Mouse (Mus musculus) embryonic facial prominence, embryonic 15.5 days (tissue): Measurements from ENCODE around the gene Crmp1. TPM values are rescaled to one million over a fixed set of nuclear protein-coding genes. Genes with fewer than 3 reads are reported as not detected.

Experiments
- ATAC-seq: fragments of 200-750 bp; cut with Nextera tagmentation; 2 replicates; pipeline ENCODE4 v1.8.0; 2017; ENCODE audit warnings: low read depth, moderate TSS enrichment; ENCODE audit not compliant: insufficient number of reproducible peaks, low FRiP score, low TSS enrichment
- H3K27ac ChIP-seq: fragments of 300-500 bp; sonication (generic); replicated peaks from 2 replicates; pipeline ENCODE4 v1.5.1; 2015; ENCODE audit warnings: mild to moderate bottlenecking, inconsistent platforms
- H3K27me3 ChIP-seq: fragments of 300-500 bp; sonication (generic); 2 replicates; pipeline ENCODE4 v1.6.1; 2015; ENCODE audit warnings: inconsistent platforms
- H3K36me3 ChIP-seq: fragments of 300-500 bp; sonication (generic); 2 replicates; pipeline ENCODE4 v1.6.1; 2015; ENCODE audit warnings: mild to moderate bottlenecking, inconsistent platforms
- H3K4me1 ChIP-seq: fragments of 300-500 bp; sonication (generic); 2 replicates; pipeline ENCODE4 v1.6.1; 2015; ENCODE audit warnings: inconsistent platforms
- H3K4me2 ChIP-seq: fragments of 300-500 bp; sonication (generic); replicated peaks from 2 replicates; pipeline ENCODE4 v1.6.1; 2015; ENCODE audit warnings: mild to moderate bottlenecking, inconsistent platforms
- H3K4me3 ChIP-seq: fragments of 300-500 bp; sonication (generic); replicated peaks from 2 replicates; pipeline ENCODE4 v1.5.1; 2015; ENCODE audit warnings: mild to moderate bottlenecking, inconsistent platforms
- H3K9ac ChIP-seq: fragments of 300-500 bp; sonication (generic); 2 replicates; pipeline ENCODE4 v1.6.1; 2015; ENCODE audit warnings: inconsistent platforms
- H3K9me3 ChIP-seq: fragments of 300-500 bp; sonication (generic); replicated peaks from 2 replicates; pipeline ENCODE4 v1.6.1; 2016; ENCODE audit warnings: inconsistent platforms
- WGBS: fragments of 180-500 bp; shearing (Covaris S2); methylation state at CpG from one replicate; pipeline ENCODE4 v1.1.7; 2015; 5-methylcytosine and 5-hydroxymethylcytosine counted together
- polyA plus RNA-seq: library from polyadenylated mRNA; unstranded; fragments of >200 nt; fragmentation: Nextera tagmentation; extraction: Ambion mirVana; gene quantifications from 2 replicates; pipeline ENCODE4 v1.2.1, GENCODE M21; 2015

Crmp1 gene
- polyA plus RNA-seq, 1 experiment from 2014 or later = 18.5 TPM

DNA sequence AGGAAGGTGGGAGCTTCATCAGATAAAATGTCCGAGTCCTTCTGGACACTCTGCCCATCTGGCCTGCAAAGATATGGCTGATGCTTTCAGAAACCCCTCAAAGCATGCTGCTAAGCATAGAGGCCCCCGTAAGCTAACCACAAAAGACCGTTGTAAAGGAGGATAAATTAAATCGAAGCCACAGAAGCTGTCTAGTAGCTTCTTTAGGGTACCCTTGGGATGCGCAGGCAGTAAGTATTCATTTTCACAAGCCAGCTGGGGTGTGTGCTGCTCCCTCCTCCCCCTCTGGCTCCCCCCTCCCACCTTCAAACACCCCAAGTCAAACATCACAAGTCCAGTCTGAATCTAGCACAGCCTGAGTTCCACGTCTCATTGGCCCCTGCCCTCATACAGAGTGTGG is 27.1 kb upstream of the Crmp1 start:
- H3K4me2 ChIP-seq = no peak overlapping the region
- no peak for ATAC-seq
- no peaks in the 10 kb centered on the region; the same call in 1 of the 2 replicates for H3K27me3 ChIP-seq
- 82% methylated on average over 6 of the region's 6 CpGs for WGBS
- no peaks in the 10 kb centered on the region for H3K9me3 ChIP-seq
- no peak overlapping the region for H3K4me3 ChIP-seq
- H3K4me1 ChIP-seq = no peaks in the 10 kb centered on the region
- H3K27ac ChIP-seq = no peak overlapping the region
- H3K9ac ChIP-seq = no peak overlapping the region
- H3K36me3 ChIP-seq = no peaks in the 10 kb centered on the region

GRCm38 (mm10) chr5:37215276-37215675 is 26.5 kb upstream of the Crmp1 start:
- H3K4me3 ChIP-seq = no peak overlapping the region
- H3K27ac ChIP-seq = no peak overlapping the region
- no peak overlapping the region for H3K9ac ChIP-seq
- no peak for ATAC-seq
- no peaks in the 10 kb centered on the region for H3K4me1 ChIP-seq
- H3K27me3 ChIP-seq = no peaks in the 10 kb centered on the region
- H3K4me2 ChIP-seq = no peak overlapping the region
- 83% methylated on average over 7 of the region's 7 CpGs for WGBS
- H3K9me3 ChIP-seq = no peaks in the 10 kb centered on the region
- H3K36me3 ChIP-seq = no peaks in the 10 kb centered on the region

DNA sequence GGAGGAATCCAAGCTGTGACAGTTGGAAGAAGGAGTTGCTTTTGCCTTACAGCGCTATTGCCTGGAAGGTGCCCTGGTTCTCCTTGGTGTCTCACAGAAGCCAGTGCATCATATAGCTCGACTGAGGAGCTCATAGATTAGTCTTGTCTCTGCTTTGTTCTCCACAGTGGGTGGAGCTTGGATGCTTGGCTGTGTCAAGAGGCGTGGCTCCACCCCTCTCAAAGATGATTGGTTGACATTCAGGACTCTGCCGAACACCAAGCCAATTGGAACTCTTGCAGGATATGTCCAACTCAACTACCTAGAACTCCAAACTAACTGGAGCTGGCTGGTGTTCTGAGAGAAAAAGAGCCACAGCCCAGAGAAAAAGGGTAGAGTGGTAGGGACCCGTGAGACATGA is 22.1 kb upstream of the Crmp1 start:
- no peaks in the 10 kb centered on the region for H3K4me1 ChIP-seq
- no peaks in the 10 kb centered on the region for H3K9me3 ChIP-seq
- no peak for ATAC-seq
- no peak overlapping the region for H3K4me3 ChIP-seq
- 36% methylated on average over 5 of the region's 5 CpGs for WGBS
- no peaks in the 10 kb centered on the region for H3K36me3 ChIP-seq
- H3K4me2 ChIP-seq = no peak overlapping the region
- H3K27ac ChIP-seq = no peak overlapping the region
- H3K9ac ChIP-seq = no peak overlapping the region
- no peaks in the 10 kb centered on the region for H3K27me3 ChIP-seq

DNA sequence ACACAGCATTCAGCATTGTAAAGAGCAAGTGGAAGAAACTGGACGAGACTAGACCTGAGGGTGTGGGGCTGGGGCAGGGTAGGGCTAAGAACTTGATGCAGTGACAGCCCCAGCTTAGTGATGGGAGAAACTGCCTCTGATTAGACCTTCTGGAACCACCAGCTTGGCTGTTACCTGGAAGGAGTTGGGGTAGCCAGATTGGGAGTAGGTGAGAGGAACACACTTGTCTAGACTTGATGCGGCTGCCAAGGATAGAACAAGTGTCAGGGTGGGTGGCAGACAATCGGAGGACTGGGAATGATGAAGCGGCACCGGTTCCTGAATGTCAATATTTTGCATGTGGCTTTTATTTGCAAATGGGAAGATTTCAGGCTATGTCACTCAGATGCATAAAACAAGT is 21.2 kb upstream of the Crmp1 start:
- Histone ChIP-seq H3K9me3 (no peaks in the 10 kb centered on the region), H3K4me1 (no peaks in the 10 kb centered on the region), H3K27me3 (no peaks in the 10 kb centered on the region), H3K27ac (no peak overlapping the region), H3K36me3 (no peaks in the 10 kb centered on the region), H3K9ac (no peak overlapping the region), H3K4me3 (no peak overlapping the region), H3K4me2 (no peak overlapping the region)
- 81% methylated on average over 5 of the region's 5 CpGs for WGBS
- ATAC-seq = no peak

- H3K27ac ChIP-seq = no peak overlapping the region
- H3K4me3 ChIP-seq = no peak overlapping the region
- H3K4me2 ChIP-seq = no peak overlapping the region
- no peaks in the 10 kb centered on the region for H3K9me3 ChIP-seq
- ATAC-seq = no peak
- H3K27me3 ChIP-seq = no peaks in the 10 kb centered on the region
- no peaks in the 10 kb centered on the region for H3K36me3 ChIP-seq
- no peak overlapping the region for H3K9ac ChIP-seq
- no peaks in the 10 kb centered on the region for H3K4me1 ChIP-seq
- WGBS = 59% methylated on average over 6 of the region's 6 CpGs
Measured at GRCm38 (mm10) chr5:37221563-37221962, 20.2 kb upstream of the Crmp1 start.

GRCm38 (mm10) chr5:37222316-37222715 is 19.4 kb upstream of the Crmp1 start:
- H3K4me3 ChIP-seq = no peak overlapping the region

DNA sequence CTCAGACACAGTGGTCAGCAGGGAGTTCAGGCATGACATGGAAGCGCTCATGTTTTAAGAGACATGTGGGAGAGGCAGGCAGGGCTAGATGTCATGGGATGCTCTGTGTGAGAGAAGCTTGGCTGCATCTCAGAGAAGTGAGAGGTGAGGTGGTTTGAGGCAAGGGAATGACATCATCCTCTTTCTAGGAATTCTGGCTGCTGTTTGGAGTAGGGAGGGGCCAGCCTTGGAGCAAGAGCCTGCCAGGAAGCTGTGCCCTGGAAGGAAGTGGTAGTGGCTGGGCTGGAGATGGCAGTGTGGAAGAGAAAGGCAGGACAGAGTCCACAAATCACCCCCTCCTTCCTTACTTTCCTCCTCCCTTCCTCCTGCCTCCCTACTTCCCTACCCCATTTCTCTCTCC is 16.0 kb upstream of the Crmp1 start:
- no peaks in the 10 kb centered on the region for H3K4me1 ChIP-seq
- no peak overlapping the region for H3K4me2 ChIP-seq
- H3K27me3 ChIP-seq = no peaks in the 10 kb centered on the region
- H3K27ac ChIP-seq = no peak overlapping the region
- no peak overlapping the region for H3K9ac ChIP-seq
- no peak overlapping the region for H3K4me3 ChIP-seq
- WGBS = 93% methylated on average over 1 of the region's 1 CpGs
- no peak for ATAC-seq
- no peaks in the 10 kb centered on the region for H3K9me3 ChIP-seq
- no peaks in the 10 kb centered on the region for H3K36me3 ChIP-seq

More at GRCm38 (mm10) chr5:37222316-37222715, 19.4 kb upstream of the Crmp1 start:
- H3K27ac ChIP-seq = no peak overlapping the region
- no peak for ATAC-seq
- no peaks in the 10 kb centered on the region for H3K4me1 ChIP-seq
- H3K9me3 ChIP-seq = no peaks in the 10 kb centered on the region
- H3K9ac ChIP-seq = no peak overlapping the region
- no peaks in the 10 kb centered on the region for H3K36me3 ChIP-seq
- H3K27me3 ChIP-seq = no peaks in the 10 kb centered on the region
- no peak overlapping the region for H3K4me2 ChIP-seq
- WGBS = 59% methylated on average over 8 of the region's 8 CpGs

- no peak overlapping the region for H3K4me2 ChIP-seq
- no peak overlapping the region for H3K27ac ChIP-seq
- H3K36me3 ChIP-seq = no peaks in the 10 kb centered on the region
- H3K9me3 ChIP-seq = no peaks in the 10 kb centered on the region
- no peak overlapping the region for H3K4me3 ChIP-seq
- H3K9ac ChIP-seq = no peak overlapping the region
- ATAC-seq = no peak
- H3K4me1 ChIP-seq = no peaks in the 10 kb centered on the region
- 51% methylated on average over 6 of the region's 6 CpGs for WGBS
- no peaks in the 10 kb centered on the region for H3K27me3 ChIP-seq
Measured at GRCm38 (mm10) chr5:37227956-37228680, 13.6 kb upstream of the Crmp1 start.

DNA sequence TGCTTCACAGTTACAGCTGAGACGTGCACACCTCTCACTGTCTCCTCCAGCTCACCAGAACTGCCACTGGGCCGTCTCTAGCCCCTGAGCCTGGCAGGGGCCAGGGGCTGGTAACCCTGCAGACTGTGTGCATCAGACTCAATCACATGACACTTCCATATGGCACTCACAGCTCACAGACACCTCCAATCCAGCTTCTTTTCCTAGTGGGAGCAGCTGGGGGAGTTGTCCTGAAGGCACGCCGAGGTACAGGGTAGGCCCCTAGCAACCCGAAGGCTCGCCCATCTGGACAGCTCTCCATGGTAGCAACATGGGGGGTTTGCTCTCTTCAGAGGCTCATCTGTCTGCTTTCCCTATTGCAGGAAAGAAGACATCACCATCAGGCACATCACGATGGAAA is 12.8 kb upstream of the Crmp1 start:
- H3K27ac ChIP-seq = no peak overlapping the region
- no peak overlapping the region for H3K4me2 ChIP-seq
- H3K27me3 ChIP-seq = no peaks in the 10 kb centered on the region
- no peak overlapping the region for H3K9ac ChIP-seq
- ATAC-seq = no peak
- no peaks in the 10 kb centered on the region for H3K36me3 ChIP-seq
- 62% methylated on average over 7 of the region's 7 CpGs for WGBS
- H3K4me1 ChIP-seq = no peaks in the 10 kb centered on the region
- no peak overlapping the region for H3K4me3 ChIP-seq
- H3K9me3 ChIP-seq = no peaks in the 10 kb centered on the region

DNA sequence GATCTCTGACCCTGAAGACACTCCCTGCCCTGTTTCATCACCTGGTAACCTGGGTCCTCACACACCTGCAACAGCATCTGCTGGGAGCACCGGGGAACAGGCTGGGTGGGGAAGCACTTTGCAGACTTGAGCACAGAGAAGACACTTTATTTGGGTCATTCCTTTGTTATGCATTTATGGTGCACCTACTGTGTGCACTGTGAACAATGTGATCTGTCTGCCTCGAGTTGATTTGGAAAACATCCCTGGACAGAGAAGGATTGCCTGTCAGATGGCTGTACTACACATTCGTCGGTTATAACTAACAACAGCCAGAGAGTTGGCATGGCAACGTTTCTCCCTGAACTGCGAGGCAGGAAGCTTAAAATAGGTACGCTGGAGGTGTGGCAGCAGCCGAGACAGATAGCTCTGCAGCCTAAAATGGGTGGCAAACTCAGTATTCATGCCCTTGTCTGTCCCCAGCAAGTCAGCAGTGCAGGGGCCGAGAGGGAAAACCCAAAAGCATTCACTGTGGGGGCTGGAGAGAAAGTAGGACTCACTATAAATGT is 8.7 kb upstream of the Crmp1 start:
- no peaks in the 10 kb centered on the region for H3K9me3 ChIP-seq
- ATAC-seq = no peak
- H3K4me2 ChIP-seq = no peak overlapping the region
- H3K9ac ChIP-seq = no peak overlapping the region
- H3K27ac ChIP-seq = no peak overlapping the region
- peaks cover 13% of the 10 kb centered on the region for H3K27me3 ChIP-seq
- H3K4me1 ChIP-seq = no peaks in the 10 kb centered on the region
- 47% methylated on average over 9 of the region's 9 CpGs for WGBS
- no peaks in the 10 kb centered on the region for H3K36me3 ChIP-seq
- H3K4me3 ChIP-seq = no peak overlapping the region

DNA sequence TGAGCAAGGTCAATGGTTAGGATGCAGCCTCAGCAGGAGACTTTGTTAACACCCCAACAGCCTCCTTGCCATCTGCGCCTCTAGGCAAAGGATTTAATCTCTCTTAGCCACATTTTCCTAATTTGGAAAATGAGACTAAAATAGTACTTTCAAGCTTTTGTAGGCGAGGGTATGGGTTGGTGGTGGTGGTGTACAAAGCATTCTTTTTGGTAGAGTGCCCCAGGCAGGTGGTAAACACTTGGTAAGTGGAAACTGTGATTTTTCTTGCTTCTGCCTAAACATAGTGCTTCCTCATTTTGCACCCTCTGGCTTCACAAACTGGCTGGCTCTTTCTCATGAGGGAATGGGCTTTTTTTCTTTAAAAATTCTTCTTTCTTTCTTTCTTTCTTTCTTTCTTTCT is 3.1 kb upstream of the Crmp1 start:
- Histone ChIP-seq H3K27me3 (peaks cover 54% of the 10 kb centered on the region), H3K9me3 (no peaks in the 10 kb centered on the region), H3K9ac (no peak overlapping the region), H3K4me1 (peaks cover 14% of the 10 kb centered on the region), H3K4me3 (no peak overlapping the region), H3K27ac (no peak overlapping the region), H3K36me3 (no peaks in the 10 kb centered on the region), H3K4me2 (no peak overlapping the region)
- 28% methylated on average over 2 of the region's 2 CpGs for WGBS
- no peak for ATAC-seq

- no peak overlapping the region for H3K4me3 ChIP-seq
- peaks cover 19% of the 10 kb centered on the region for H3K4me1 ChIP-seq
- WGBS = 3% methylated on average over 5 of the region's 5 CpGs
- H3K27ac ChIP-seq = no peak overlapping the region
- no peaks in the 10 kb centered on the region for H3K9me3 ChIP-seq
- H3K36me3 ChIP-seq = no peaks in the 10 kb centered on the region
- peaks cover 66% of the 10 kb centered on the region for H3K27me3 ChIP-seq
- ATAC-seq = no peak
- H3K4me2 ChIP-seq = no peak overlapping the region
- no peak overlapping the region for H3K9ac ChIP-seq
Measured at GRCm38 (mm10) chr5:37240550-37240949, 1.2 kb upstream of the Crmp1 start.
